8 mouse cellular contexts compared by ENCODE assay signal in the genomic region with DNA sequence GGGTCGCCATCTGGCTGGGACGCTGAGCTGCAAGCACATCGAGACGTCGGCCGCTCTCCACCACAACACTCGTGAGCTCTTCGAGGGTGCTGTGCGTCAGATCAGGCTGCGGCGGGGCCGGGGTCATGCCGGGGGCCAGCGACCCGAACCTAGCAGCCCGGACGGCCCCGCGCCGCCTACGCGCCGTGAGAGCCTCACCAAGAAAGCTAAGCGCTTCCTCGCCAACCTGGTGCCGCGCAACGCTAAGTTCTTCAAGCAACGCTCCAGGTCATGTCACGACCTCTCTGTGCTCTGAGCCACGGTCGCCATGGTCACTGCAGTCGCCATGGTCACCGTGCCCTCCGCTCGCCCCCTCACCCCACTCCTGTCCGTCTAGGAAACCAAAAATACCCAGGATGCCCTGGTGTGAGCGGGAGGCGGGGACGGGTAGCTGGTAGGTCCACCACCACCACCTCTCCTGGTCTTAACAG. TPM values are rescaled to one million over a fixed set of nuclear protein-coding genes. Genes with fewer than 3 reads are reported as not detected.
A peak's percentile ranks its signal among the peaks of the same experiment; 100 is the strongest.
DNase-seq lines count a peak whose midpoint lies in the region; ATAC-seq and TF ChIP-seq lines count a peak whose summit lies in the region.

No protein-coding gene starts in this region.

- ATAC-seq in embryonic facial prominence, embryonic 13.5 days (ENCODE audit: insufficient number of reproducible peaks, insufficient read depth, low FRiP score, low TSS enrichment, low read depth): no peak
- ATAC-seq in intestine, embryonic 15.5 days: no peak
- no peak for ATAC-seq in lung, embryonic 14.5 days (ENCODE audit: insufficient read depth)

- TF ChIP-seq CTCF in thymus, adult 2 months (IDR thresholded peaks at IDR 0.05; ENCODE audit: borderline replicate concordance, control insufficient read depth, extremely low read depth, insufficient read depth, low read length, poor library complexity): no peak
- no peak for TF ChIP-seq CTCF in lung, embryonic 14.5 days (IDR thresholded peaks at IDR 0.05; ENCODE audit: low read depth)

- H3K27me3 ChIP-seq in thymus, adult 2 months (ENCODE audit: control insufficient read depth, insufficient read depth, low read length): no peaks in the 10 kb centered on the region
- H3K27me3 ChIP-seq in embryonic facial prominence, embryonic 13.5 days: peaks cover 45% of the 10 kb centered on the region
- peaks cover 20% of the 10 kb centered on the region for H3K27me3 ChIP-seq in intestine, embryonic 15.5 days (replicated peaks)
- H3K27me3 ChIP-seq in lung, embryonic 14.5 days (ENCODE audit: insufficient read depth, low read length): peaks cover 17% of the 10 kb centered on the region

- H3K36me3 ChIP-seq in thymus, adult 2 months (ENCODE audit: control insufficient read depth, insufficient read depth, low read length): no peaks in the 10 kb centered on the region
- H3K36me3 ChIP-seq in embryonic facial prominence, embryonic 13.5 days: no peaks in the 10 kb centered on the region
- no peaks in the 10 kb centered on the region for H3K36me3 ChIP-seq in intestine, embryonic 15.5 days
- H3K36me3 ChIP-seq in lung, embryonic 14.5 days (ENCODE audit: insufficient read depth): no peaks in the 10 kb centered on the region

- H3K9me3 ChIP-seq in embryonic facial prominence, embryonic 13.5 days: no peaks in the 10 kb centered on the region
- no peaks in the 10 kb centered on the region for H3K9me3 ChIP-seq in intestine, embryonic 15.5 days
- H3K9me3 ChIP-seq in lung, embryonic 14.5 days (ENCODE audit: low read depth, low read length): no peaks in the 10 kb centered on the region

- peak overlapping the region; percentile 68 for H3K4me2 ChIP-seq in embryonic facial prominence, embryonic 13.5 days
- H3K4me2 ChIP-seq in intestine, embryonic 15.5 days (replicated peaks): peak overlapping the region; percentile 84
- H3K4me2 ChIP-seq in lung, embryonic 14.5 days: peak overlapping the region; percentile 78

- no peak for TF ChIP-seq POLR2A in thymus, adult 2 months (IDR thresholded peaks at IDR 0.05; ENCODE audit: control insufficient read depth, extremely low read depth, insufficient read depth, low read length, poor library complexity)

- WGBS in thymus, adult 2 months: 11% methylated on average over 40 of the region's 40 CpGs
- 1% methylated on average over 40 of the region's 40 CpGs for WGBS in embryonic facial prominence, embryonic 13.5 days
- WGBS in intestine, embryonic 15.5 days: 3% methylated on average over 40 of the region's 40 CpGs
- 2% methylated on average over 40 of the region's 40 CpGs for WGBS in lung, embryonic 14.5 days

- peak overlapping the region; percentile 65 for H3K9ac ChIP-seq in embryonic facial prominence, embryonic 13.5 days
- peak overlapping the region; percentile 46 for H3K9ac ChIP-seq in intestine, embryonic 15.5 days
- peak overlapping the region; percentile 55 for H3K9ac ChIP-seq in lung, embryonic 14.5 days

- no peak overlapping the region for H3K27ac ChIP-seq in thymus, adult 2 months (ENCODE audit: control insufficient read depth, insufficient read depth, low read length)
- H3K27ac ChIP-seq in embryonic facial prominence, embryonic 13.5 days: no peak overlapping the region
- H3K27ac ChIP-seq in intestine, embryonic 15.5 days: no peak overlapping the region
- H3K27ac ChIP-seq in lung, embryonic 14.5 days (ENCODE audit: low read depth): no peak overlapping the region

- H3K4me1 ChIP-seq in thymus, adult 2 months (replicated peaks; ENCODE audit: control insufficient read depth, insufficient read depth, low read length): peaks cover 44% of the 10 kb centered on the region
- H3K4me1 ChIP-seq in embryonic facial prominence, embryonic 13.5 days: peaks cover 27% of the 10 kb centered on the region
- peaks cover 14% of the 10 kb centered on the region for H3K4me1 ChIP-seq in intestine, embryonic 15.5 days (replicated peaks)
- H3K4me1 ChIP-seq in lung, embryonic 14.5 days (ENCODE audit: insufficient read depth): peaks cover 19% of the 10 kb centered on the region

- peak overlapping the region; percentile 44 for H3K4me3 ChIP-seq in thymus, adult 2 months (ENCODE audit: control insufficient read depth, insufficient read depth, low read length)
- H3K4me3 ChIP-seq in embryonic facial prominence, embryonic 13.5 days: peak overlapping the region; percentile 44
- H3K4me3 ChIP-seq in intestine, embryonic 15.5 days (replicated peaks): peak overlapping the region; percentile 37
- peak overlapping the region; percentile 42 for H3K4me3 ChIP-seq in lung, embryonic 14.5 days (ENCODE audit: low read depth, low read length)

- DNase-seq in thymus, adult 2 months: no peak
- no peak for DNase-seq in thymus, adult 18-20 months
- peak; percentile 30 for DNase-seq in lung, embryonic 14.5 days
- peak; percentile 87 for DNase-seq in retina, postnatal 1 day
- no peak for DNase-seq in layer of hippocampus, postnatal 14 days (ENCODE audit: low spot score in 2 of 2)
- DNase-seq in cerebellum, adult 11-12 months: no peak

RNA-seq across cellular contexts. Expression of a gene that starts 3.6 kb away (rescaled TPM):
- polyA plus RNA-seq in thymus, adult 2 months (2012; rRNA removed): 0.82 and 1.00 TPM in 2 replicates
- 2.1 and 3.6 TPM in 2 replicates for polyA plus RNA-seq in embryonic facial prominence, embryonic 13.5 days (2015; fragmentation: Nextera tagmentation; extraction: Ambion mirVana)
- 1.6 and 1.9 TPM in 2 replicates for polyA plus RNA-seq in intestine, embryonic 15.5 days (2015; fragmentation: Nextera tagmentation; extraction: Ambion mirVana)
- polyA plus RNA-seq in lung, embryonic 14.5 days (2014; fragmentation: Nextera tagmentation; extraction: Ambion mirVana): 8.1 and 8.3 TPM in 2 replicates
- 10 to 100 TPM; 31.3 to 33.2 TPM for total RNA-seq in layer of hippocampus, postnatal 14 days (2021)

RNA-seq across cellular contexts. Expression of a gene that starts 15.5 kb away (rescaled TPM):
- 308 and 317 TPM in 2 replicates for polyA plus RNA-seq in thymus, adult 2 months (2012; rRNA removed)
- polyA plus RNA-seq in embryonic facial prominence, embryonic 13.5 days (2015; fragmentation: Nextera tagmentation; extraction: Ambion mirVana): 29.7 and 33.1 TPM in 2 replicates
- 57.2 and 60.6 TPM in 2 replicates for polyA plus RNA-seq in intestine, embryonic 15.5 days (2015; fragmentation: Nextera tagmentation; extraction: Ambion mirVana)
- 46.1 and 46.2 TPM in 2 replicates for polyA plus RNA-seq in lung, embryonic 14.5 days (2014; fragmentation: Nextera tagmentation; extraction: Ambion mirVana)
- total RNA-seq in layer of hippocampus, postnatal 14 days (2021): 10 to 100 TPM; 40.3 to 45.1 TPM

RNA-seq across cellular contexts. Expression of a gene that starts 37.8 kb away (rescaled TPM):
- 48.9 and 50.5 TPM in 2 replicates for polyA plus RNA-seq in thymus, adult 2 months (2012; rRNA removed)
- polyA plus RNA-seq in embryonic facial prominence, embryonic 13.5 days (2015; fragmentation: Nextera tagmentation; extraction: Ambion mirVana): 84.6 and 86.6 TPM in 2 replicates
- 78.0 and 80.0 TPM in 2 replicates for polyA plus RNA-seq in intestine, embryonic 15.5 days (2015; fragmentation: Nextera tagmentation; extraction: Ambion mirVana)
- polyA plus RNA-seq in lung, embryonic 14.5 days (2014; fragmentation: Nextera tagmentation; extraction: Ambion mirVana): 88.2 and 96.5 TPM in 2 replicates
- 10 to 100 TPM; 74.9 to 75.2 TPM for total RNA-seq in layer of hippocampus, postnatal 14 days (2021)

RNA-seq across cellular contexts. Expression of a gene that starts 48.1 kb away (rescaled TPM):
- 76.5 and 89.3 TPM in 2 replicates for polyA plus RNA-seq in thymus, adult 2 months (2012; rRNA removed)
- polyA plus RNA-seq in embryonic facial prominence, embryonic 13.5 days (2015; fragmentation: Nextera tagmentation; extraction: Ambion mirVana): 202 and 208 TPM in 2 replicates
- polyA plus RNA-seq in intestine, embryonic 15.5 days (2015; fragmentation: Nextera tagmentation; extraction: Ambion mirVana): 110 and 112 TPM in 2 replicates
- 182 and 187 TPM in 2 replicates for polyA plus RNA-seq in lung, embryonic 14.5 days (2014; fragmentation: Nextera tagmentation; extraction: Ambion mirVana)
- 10 to 100 TPM; 20.0 to 29.8 TPM for total RNA-seq in layer of hippocampus, postnatal 14 days (2021)

RNA-seq across cellular contexts. Expression of a gene that starts 52.8 kb away (rescaled TPM):
- 211 and 214 TPM in 2 replicates for polyA plus RNA-seq in thymus, adult 2 months (2012; rRNA removed)
- 203 and 286 TPM in 2 replicates for polyA plus RNA-seq in embryonic facial prominence, embryonic 13.5 days (2015; fragmentation: Nextera tagmentation; extraction: Ambion mirVana)
- 270 and 308 TPM in 2 replicates for polyA plus RNA-seq in intestine, embryonic 15.5 days (2015; fragmentation: Nextera tagmentation; extraction: Ambion mirVana)
- 274 and 280 TPM in 2 replicates for polyA plus RNA-seq in lung, embryonic 14.5 days (2014; fragmentation: Nextera tagmentation; extraction: Ambion mirVana)
- 10 to 100 TPM; 92.7 to 96.6 TPM for total RNA-seq in layer of hippocampus, postnatal 14 days (2021)

Comparison
In these comparisons a context has a peak if more than half of its experiments do, and no peak if none do; other contexts are left out.
1. DNase-seq: peak in lung, embryonic 14.5 days (single experiment) and retina, postnatal 1 day (single experiment); none in thymus, adult 2 months (single experiment), thymus, adult 18-20 months (0 of 2), layer of hippocampus, postnatal 14 days (0 of 2) and cerebellum, adult 11-12 months (single experiment).
2. Peak in every context shown above with its lines, with median percentiles within 50 percentile points of each other: H3K4me3 ChIP-seq, H3K4me2 ChIP-seq and H3K9ac ChIP-seq.